Mouse (Mus musculus): ENCODE measurements around the gene Rptn. TPM values are rescaled to one million over a fixed set of nuclear protein-coding genes. Genes with fewer than 3 reads are reported as not detected.

The Rptn gene
- not detected for total RNA-seq (2022)

GRCm38 (mm10) chr3:93393366-93393765 is at the start of gene Rptn:
TSS of gene Rptn (plus strand) at chr3:93393699.
- no peak for DNase-seq

GRCm38 (mm10) chr3:93346896-93347295 is 46.6 kb upstream of the Rptn start:
- DNase-seq: no peak

- DNase-seq: peak; percentile 8
Observed at GRCm38 (mm10) chr3:93360045-93360444, 33.5 kb upstream of the Rptn start.

GRCm38 (mm10) chr3:93361933-93362574 is 31.4 kb upstream of the Rptn start:
- DNase-seq: no peak

GRCm38 (mm10) chr3:93366966-93367575 is 26.4 kb upstream of the Rptn start:
- DNase-seq: no peak

- no peak for DNase-seq
Observed at GRCm38 (mm10) chr3:93368171-93368570, 25.3 kb upstream of the Rptn start.

- DNase-seq: no peak
Observed at GRCm38 (mm10) chr3:93373416-93373815, 20.1 kb upstream of the Rptn start.

GRCm38 (mm10) chr3:93375196-93375595 is 18.3 kb upstream of the Rptn start:
- DNase-seq: no peak

- DNase-seq: no peak
Observed at GRCm38 (mm10) chr3:93375601-93376000, 17.9 kb upstream of the Rptn start.

GRCm38 (mm10) chr3:93378146-93378545 is 15.4 kb upstream of the Rptn start:
- no peak for DNase-seq

- no peak for DNase-seq
Observed at GRCm38 (mm10) chr3:93403936-93404335, 10.4 kb downstream of the Rptn start.

GRCm38 (mm10) chr3:93406992-93407391 is 13.5 kb downstream of the Rptn start:
- no peak for DNase-seq

GRCm38 (mm10) chr3:93411905-93412304 is 18.4 kb downstream of the Rptn start:
- DNase-seq: no peak

- DNase-seq: no peak
Observed at GRCm38 (mm10) chr3:93431673-93432072, 38.2 kb downstream of the Rptn start.

- DNase-seq: no peak
Observed at GRCm38 (mm10) chr3:93442030-93442429, 48.5 kb downstream of the Rptn start, which contains the start of gene Tchh. TSS of gene Tchh (plus strand) at chr3:93442330.

GRCm38 (mm10) chr3:93443501-93444101 is 50.1 kb downstream of the Rptn start:
- no peak for DNase-seq

GRCm38 (mm10) chr3:93444343-93445164 is 51.1 kb downstream of the Rptn start:
- peak; percentile 55 for DNase-seq

GRCm38 (mm10) chr3:93445165-93445705 is 51.7 kb downstream of the Rptn start:
- no peak for DNase-seq

- no peak for DNase-seq
Observed at GRCm38 (mm10) chr3:93446128-93446755, 52.7 kb downstream of the Rptn start.

GRCm38 (mm10) chr3:93446756-93447137 is 53.2 kb downstream of the Rptn start:
- DNase-seq: peak; percentile 7

GRCm38 (mm10) chr3:93447138-93447841 is 53.8 kb downstream of the Rptn start:
- DNase-seq: peak; percentile 49

All from adrenal gland, adult 8-10 months (tissue).